Mouse (Mus musculus): Measurements from ENCODE around the gene Ran.

Ran gene

GRCm38 (mm10) chr5:129015540-129015939 lies 4.3 kb upstream of the Ran start:
- no peak for DNase-seq (ENCODE audit: low spot score in 2 of 2)

- no peak for DNase-seq (ENCODE audit: low spot score in 2 of 2)
These were observed 3.5 kb upstream of the Ran start for GRCm38 (mm10) chr5:129016370-129016769.

- no peak for DNase-seq (ENCODE audit: low spot score in 2 of 2)
These were observed 933 bp upstream of the Ran start for GRCm38 (mm10) chr5:129018782-129019489.

- no peak for DNase-seq (ENCODE audit: low spot score in 2 of 2)
These were observed 415 bp downstream of the Ran start for GRCm38 (mm10) chr5:129020300-129020668.

- no peak for DNase-seq (ENCODE audit: low spot score in 2 of 2)
These were observed 862 bp downstream of the Ran start for GRCm38 (mm10) chr5:129020731-129021130.

GRCm38 (mm10) chr5:129025048-129025447 lies 5.2 kb downstream of the Ran start:
- no peak for DNase-seq (ENCODE audit: low spot score in 2 of 2)

- DNase-seq (ENCODE audit: low spot score in 2 of 2), result no peak
These were observed 5.9 kb downstream of the Ran start for GRCm38 (mm10) chr5:129025725-129026124.

GRCm38 (mm10) chr5:129026171-129026570 lies 6.3 kb downstream of the Ran start:
- no peak for DNase-seq (ENCODE audit: low spot score in 2 of 2)

- no peak for DNase-seq (ENCODE audit: low spot score in 2 of 2)
These were observed 6.8 kb downstream of the Ran start for GRCm38 (mm10) chr5:129026637-129027036.

- DNase-seq (ENCODE audit: low spot score in 2 of 2), result no peak
These were observed 9.4 kb downstream of the Ran start for GRCm38 (mm10) chr5:129029131-129029723.

GRCm38 (mm10) chr5:129036678-129037077 lies 16.8 kb downstream of the Ran start:
- DNase-seq (ENCODE audit: low spot score in 2 of 2), result no peak

GRCm38 (mm10) chr5:129037739-129038138 lies 17.9 kb downstream of the Ran start:
- no peak for DNase-seq (ENCODE audit: low spot score in 2 of 2)

- no peak for DNase-seq (ENCODE audit: low spot score in 2 of 2)
These were observed 26.0 kb downstream of the Ran start for GRCm38 (mm10) chr5:129045641-129046580.

- DNase-seq (ENCODE audit: low spot score in 2 of 2), result peak; percentile 66 to 79
These were observed 29.5 kb downstream of the Ran start for GRCm38 (mm10) chr5:129049372-129049771.

- DNase-seq (ENCODE audit: low spot score in 2 of 2), result no peak
These were observed 32.0 kb downstream of the Ran start for GRCm38 (mm10) chr5:129051910-129052309.

GRCm38 (mm10) chr5:129052636-129053355 lies 32.9 kb downstream of the Ran start:
- DNase-seq (ENCODE audit: low spot score in 2 of 2), result no peak

GRCm38 (mm10) chr5:129054675-129055284 lies 34.9 kb downstream of the Ran start:
- DNase-seq (ENCODE audit: low spot score in 2 of 2), result no peak

GRCm38 (mm10) chr5:129059116-129059515 lies 39.2 kb downstream of the Ran start:
- DNase-seq (ENCODE audit: low spot score in 2 of 2), result no peak

GRCm38 (mm10) chr5:129061579-129061978 lies 41.7 kb downstream of the Ran start:
- DNase-seq (ENCODE audit: low spot score in 2 of 2), result peak; percentile 68 to 85

GRCm38 (mm10) chr5:129063037-129063791 lies 43.3 kb downstream of the Ran start:
- peak; percentile 84 to 87 for DNase-seq (ENCODE audit: low spot score in 2 of 2)

GRCm38 (mm10) chr5:129063792-129064087 lies 43.9 kb downstream of the Ran start:
- DNase-seq (ENCODE audit: low spot score in 2 of 2), result no peak
